Mouse (Mus musculus): ENCODE measurements around the gene Olfr395. TPM values are rescaled to one million over a fixed set of nuclear protein-coding genes. Genes with fewer than 3 reads are reported as not detected.
"Not testable (repeated sequence)": the region's sequence is repeated elsewhere in the genome, so short reads cannot be mapped to it uniquely, and the experiment has no call there.

The Olfr395 gene
- total RNA-seq (2012; rRNA removed) = not detected in 2 replicates
- total RNA-seq (2014; rRNA removed) = not detected in 2 replicates
- not detected in 2 replicates for polyA plus RNA-seq (2012; ENCODE audit: insufficient read length, low read depth)

DNA sequence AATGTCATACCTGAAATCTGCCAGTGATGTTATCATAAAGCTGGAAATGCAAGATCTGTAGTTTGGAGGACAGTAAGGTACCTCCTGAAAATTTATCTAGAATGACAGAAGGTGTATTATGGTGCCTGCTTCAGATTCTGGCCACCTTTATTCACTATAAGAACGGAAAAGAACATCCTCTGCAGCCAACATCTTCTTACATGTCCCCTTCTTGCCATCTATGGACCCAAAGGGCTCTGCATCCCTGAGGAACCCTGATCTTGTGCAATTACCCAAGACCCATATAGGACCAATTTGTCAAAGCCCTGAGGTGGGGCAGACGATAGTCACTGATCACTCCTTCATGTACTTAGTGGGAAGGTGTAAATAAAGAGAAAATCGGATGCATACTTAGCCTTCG lies at the start of gene Olfr395:
TSS of gene Olfr395 (minus strand) at position 101 of the 400 bp plus-strand sequence.
- H3K9me3 ChIP-seq (replicated peaks; ENCODE audit: low read length); H3K36me3 ChIP-seq (replicated peaks in 1 of 2; ENCODE audit: control insufficient read depth in 1 of 2, insufficient read depth in 1 of 2, low read length in 1 of 2); H3K9ac ChIP-seq (ENCODE audit: insufficient read depth, low read depth); H3K4me1 ChIP-seq (ENCODE audit: control insufficient read depth in 1 of 2, insufficient read depth in 2 of 2); dilution Hi-C loops (cut with MboI; ENCODE audit: extremely low pct_ligation_motif_present, extremely low pct_unique_long_range_greater_than_20kb, low sequenced_read_pairs); DNase-seq (ENCODE audit: extremely low read depth); H3K4me3 ChIP-seq (replicated peaks in 1 of 3; ENCODE audit: low read depth in 2 of 3, low read length in 2 of 3, poor library complexity in 1 of 3); H3K79me2 ChIP-seq (replicated peaks; ENCODE audit: control insufficient read depth, extremely low read depth, insufficient read depth, poor library complexity, severe bottlenecking); in situ Hi-C loops (cut with MboI; ENCODE audit: low pct_ligation_motif_present, low pct_unique_long_range_greater_than_20kb, low sequenced_read_pairs); H3K4me2 ChIP-seq (ENCODE audit: insufficient read depth, low read depth, poor library complexity, severe bottlenecking); H3K27ac ChIP-seq (ENCODE audit: insufficient read depth, low read depth): not testable (repeated sequence)
- H3K27me3 ChIP-seq (replicated peaks) = peaks cover 43% of the 10 kb centered on the region

DNA sequence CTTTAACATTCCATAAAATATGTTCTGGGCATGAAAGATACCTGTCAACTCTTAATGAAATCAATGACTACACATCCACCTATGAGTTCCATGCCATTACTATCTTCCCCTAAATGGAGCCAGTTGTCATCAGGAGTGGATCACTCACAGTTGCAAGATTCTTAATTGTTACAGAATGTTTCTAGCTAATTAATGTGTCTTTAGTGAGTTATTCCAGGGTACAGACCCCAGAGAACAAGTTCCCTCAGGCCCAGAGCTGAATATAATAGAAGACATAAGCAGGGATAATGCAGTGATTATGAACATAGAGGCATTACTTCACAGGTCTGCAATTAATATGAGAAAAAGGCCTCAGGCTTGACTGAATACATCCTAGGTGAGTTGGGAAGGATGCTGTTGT lies 27.3 kb upstream of the Olfr395 start, which contains the start of gene Olfr23:
TSS of gene Olfr23 (plus strand) at position 301 of the 400 bp plus-strand sequence.
- no peak for DNase-seq (ENCODE audit: extremely low read depth)
- peaks cover 52% of the 10 kb centered on the region for H3K27me3 ChIP-seq (replicated peaks)
- H3K27ac ChIP-seq (ENCODE audit: insufficient read depth, low read depth) = no peak within 1 kb of the TSS
- no peak within 1 kb of the TSS for H3K4me2 ChIP-seq (ENCODE audit: insufficient read depth, low read depth, poor library complexity, severe bottlenecking)
- H3K79me2 ChIP-seq (replicated peaks; ENCODE audit: control insufficient read depth, extremely low read depth, insufficient read depth, poor library complexity, severe bottlenecking) = no peaks in the 10 kb centered on the region
- H3K9ac ChIP-seq (ENCODE audit: insufficient read depth, low read depth) = no peak within 1 kb of the TSS
- in situ Hi-C loops (cut with MboI; ENCODE audit: low pct_ligation_motif_present, low pct_unique_long_range_greater_than_20kb, low sequenced_read_pairs) = no loop called here
- H3K36me3 ChIP-seq (replicated peaks in 1 of 2; ENCODE audit: control insufficient read depth in 1 of 2, insufficient read depth in 1 of 2, low read length in 1 of 2) = no peaks in the 10 kb centered on the region
- no peaks in the 10 kb centered on the region for H3K4me1 ChIP-seq (ENCODE audit: control insufficient read depth in 1 of 2, insufficient read depth in 2 of 2)
- dilution Hi-C loops (cut with MboI; ENCODE audit: extremely low pct_ligation_motif_present, extremely low pct_unique_long_range_greater_than_20kb, low sequenced_read_pairs) = no loop called here
- TF ChIP-seq ZC3H11A (IDR thresholded peaks at IDR 0.05; ENCODE audit: low read depth, low read length) = no peak
- no peak for TF ChIP-seq ELF1 (IDR thresholded peaks at IDR 0.05; ENCODE audit: low read depth, low read length)
- no peak for TF ChIP-seq MAZ (IDR thresholded peaks at IDR 0.05; ENCODE audit: low read depth, low read length)
- TF ChIP-seq GABPA (IDR thresholded peaks at IDR 0.05; ENCODE audit: insufficient replicate concordance, low read depth, low read length) = no peak
- TF ChIP-seq HCFC1 (IDR thresholded peaks at IDR 0.05; ENCODE audit: low read depth, low read length) = no peak
- no peak for TF ChIP-seq NRF1 (IDR thresholded peaks at IDR 0.05; ENCODE audit: low read depth, low read length)
- no peak for TF ChIP-seq MYC (IDR thresholded peaks at IDR 0.05; ENCODE audit: low read depth, low read length)
- no peak for TF ChIP-seq PAX5 (IDR thresholded peaks at IDR 0.05; ENCODE audit: low read length)
- no peak for TF ChIP-seq E2F4 (IDR thresholded peaks at IDR 0.05; ENCODE audit: insufficient replicate concordance, low read depth, low read length)
- TF ChIP-seq MXI1 (IDR thresholded peaks at IDR 0.05; ENCODE audit: low read depth, low read length) = no peak
- TF ChIP-seq CHD1 (IDR thresholded peaks at IDR 0.05; ENCODE audit: low read depth, low read length) = no peak
- no peak for TF ChIP-seq IRF4 (IDR thresholded peaks at IDR 0.05; ENCODE audit: low read depth, low read length)
- TF ChIP-seq SMC3 (IDR thresholded peaks at IDR 0.05; ENCODE audit: low read depth, low read length) = no peak
- TF ChIP-seq SIN3A (IDR thresholded peaks at IDR 0.05; ENCODE audit: low read length) = no peak
- no peak for TF ChIP-seq UBTF (IDR thresholded peaks at IDR 0.05; ENCODE audit: low read depth, low read length)
- TF ChIP-seq EP300 (IDR thresholded peaks at IDR 0.05; ENCODE audit: low read length) = no peak
- TF ChIP-seq RAD21 (IDR thresholded peaks at IDR 0.05; ENCODE audit: low read depth, low read length) = no peak
- no peak for TF ChIP-seq USF1 (IDR thresholded peaks at IDR 0.05; ENCODE audit: low read depth, low read length)
- no peak for TF ChIP-seq CHD2 (IDR thresholded peaks at IDR 0.05; ENCODE audit: low read length)
- TF ChIP-seq NELFE (IDR thresholded peaks at IDR 0.05; ENCODE audit: low read depth, low read length) = no peak
- H3K4me3 ChIP-seq (replicated peaks in 1 of 3; ENCODE audit: low read depth in 2 of 3, low read length in 2 of 3, poor library complexity in 1 of 3) = no peak within 1 kb of the TSS
- H3K9me3 ChIP-seq (replicated peaks; ENCODE audit: low read length) = no peaks in the 10 kb centered on the region
